Mouse (Mus musculus) ovary, adult 18-20 months (tissue): ENCODE measurements around the gene Nrbf2.

ENCODE experiments used
- DNase-seq: peaks from one replicate; pipeline ENCODE4 v3.0.0; 2022; ENCODE audit warnings: low spot score, mixed read lengths

Nrbf2 gene

DNA sequence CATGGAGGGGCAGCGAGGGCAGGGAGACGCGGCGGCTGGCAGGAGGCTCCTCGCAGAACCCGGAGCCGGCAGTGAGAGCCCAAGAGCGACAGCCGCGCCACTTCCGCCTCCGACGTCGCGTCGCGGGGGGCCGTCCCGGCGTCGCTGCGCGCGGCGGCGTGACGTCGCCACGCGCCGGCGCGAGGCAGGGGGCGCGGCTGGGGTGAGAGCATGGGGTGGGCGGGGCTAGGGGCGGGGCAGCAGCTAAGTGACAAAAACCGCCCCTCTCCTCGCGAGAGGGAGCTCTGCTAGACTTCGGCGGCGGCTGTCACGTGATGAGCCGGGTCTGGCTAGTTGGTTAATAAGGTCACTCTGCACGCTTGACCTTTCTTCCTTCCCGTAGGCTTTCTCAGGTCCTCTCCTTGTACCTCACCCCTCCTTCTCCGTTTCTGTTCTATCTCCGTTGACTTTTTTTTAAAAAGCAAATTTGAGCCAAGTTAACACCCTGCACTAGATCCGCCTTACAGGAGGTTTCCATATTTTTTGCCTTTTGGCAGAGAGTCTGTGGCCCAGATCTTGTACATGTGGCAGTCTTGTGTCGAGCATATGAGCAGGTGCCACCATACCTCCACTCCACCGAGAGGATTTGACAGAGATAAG lies at the start of gene Nrbf2:
Gene Nrbf2 (minus strand): TSS at position 130 of the 639 bp plus-strand sequence.
- DNase-seq, result peak; percentile 80

DNA sequence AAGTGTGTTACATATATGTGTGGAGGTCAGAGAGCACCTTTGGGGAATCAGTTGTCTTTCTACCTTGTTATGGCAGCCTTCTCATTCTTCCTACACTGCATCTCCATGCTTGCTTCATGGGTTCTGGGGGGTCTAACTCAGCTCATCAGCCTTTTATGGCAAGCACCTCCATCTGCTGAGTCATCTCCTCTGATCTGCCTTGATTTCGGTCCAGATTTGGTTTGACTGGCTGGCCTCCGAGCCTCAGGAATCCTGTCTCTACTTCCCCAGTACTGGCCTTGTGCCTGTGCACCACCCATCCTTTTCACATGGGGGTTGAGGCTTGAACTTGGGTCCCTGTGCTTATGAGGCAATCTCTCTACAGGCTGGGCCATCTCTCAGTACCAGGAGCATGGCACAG lies 45.5 kb upstream of the Nrbf2 start:
- DNase-seq, result no peak

GRCm38 (mm10) chr10:67329661-67330060 lies 44.6 kb upstream of the Nrbf2 start:
- no peak for DNase-seq

- DNase-seq, result no peak
Observed at GRCm38 (mm10) chr10:67328208-67328607, 43.1 kb upstream of the Nrbf2 start.

DNA sequence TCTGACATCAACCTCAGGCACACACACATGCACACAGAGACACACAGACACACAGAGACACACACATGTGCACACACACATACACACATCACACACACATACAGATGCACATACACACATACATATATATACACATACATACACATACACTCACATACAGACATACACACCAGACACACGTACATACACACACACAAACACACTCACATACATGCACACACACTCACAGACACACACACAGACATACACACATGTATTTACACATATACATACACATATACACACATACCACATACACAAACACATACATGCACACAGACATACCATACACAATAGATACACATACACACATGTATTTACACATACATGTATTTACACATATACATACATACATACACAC lies 38.9 kb upstream of the Nrbf2 start:
- no peak for DNase-seq

DNA sequence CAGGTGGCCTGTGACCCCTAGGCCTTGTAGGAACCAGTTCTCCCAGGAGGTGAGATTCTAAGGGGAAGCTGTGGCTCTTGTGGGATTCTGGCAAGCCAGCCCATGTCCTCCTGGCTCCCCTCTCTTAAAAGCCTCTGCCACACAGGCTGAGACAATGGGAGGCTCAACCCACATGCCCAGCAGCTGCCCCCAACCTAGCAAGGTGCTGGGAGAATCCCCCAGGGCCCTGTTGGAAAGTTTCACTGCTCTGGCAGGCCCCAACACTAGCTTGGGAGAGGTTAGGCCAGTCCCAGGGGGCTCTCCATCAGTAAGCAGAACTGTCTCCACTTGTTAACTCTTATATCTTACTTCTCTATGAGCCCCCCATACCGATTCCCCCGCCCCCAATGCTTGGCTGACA lies 36.3 kb upstream of the Nrbf2 start:
- no peak for DNase-seq

DNA sequence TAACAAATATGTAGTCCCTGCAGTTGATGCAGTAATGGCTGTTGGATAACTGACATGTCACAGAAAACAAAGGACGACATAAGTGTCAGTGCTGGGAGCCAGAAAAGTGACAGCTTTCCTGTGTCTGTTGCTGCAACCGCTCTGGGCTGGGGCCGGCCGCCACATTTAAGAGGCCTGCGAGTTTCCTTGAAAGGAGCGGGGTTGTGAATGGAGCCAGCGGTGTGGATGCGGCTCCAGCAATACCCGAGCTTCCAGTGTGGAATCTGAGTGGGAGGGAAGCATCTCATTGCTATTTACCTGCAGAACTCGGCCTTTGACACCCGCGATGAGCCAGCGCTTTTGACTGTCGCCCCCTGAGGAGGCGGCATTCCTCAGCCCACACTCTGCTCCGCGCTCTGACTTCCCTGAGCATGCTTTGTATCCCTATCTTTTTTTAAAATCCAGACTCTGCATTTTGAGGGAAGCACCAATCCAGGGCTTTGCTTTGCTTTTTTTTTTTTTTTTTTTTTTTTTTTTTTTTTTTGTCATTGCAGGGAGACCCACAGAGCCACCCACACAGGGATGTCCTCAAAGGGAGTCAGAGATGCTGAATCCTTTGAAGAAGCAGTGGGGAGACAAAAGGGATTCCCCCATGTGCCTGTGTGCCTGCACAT lies 35.2 kb upstream of the Nrbf2 start:
- DNase-seq, result no peak

- no peak for DNase-seq
Observed at GRCm38 (mm10) chr10:67319016-67319725, 34.1 kb upstream of the Nrbf2 start.

DNA sequence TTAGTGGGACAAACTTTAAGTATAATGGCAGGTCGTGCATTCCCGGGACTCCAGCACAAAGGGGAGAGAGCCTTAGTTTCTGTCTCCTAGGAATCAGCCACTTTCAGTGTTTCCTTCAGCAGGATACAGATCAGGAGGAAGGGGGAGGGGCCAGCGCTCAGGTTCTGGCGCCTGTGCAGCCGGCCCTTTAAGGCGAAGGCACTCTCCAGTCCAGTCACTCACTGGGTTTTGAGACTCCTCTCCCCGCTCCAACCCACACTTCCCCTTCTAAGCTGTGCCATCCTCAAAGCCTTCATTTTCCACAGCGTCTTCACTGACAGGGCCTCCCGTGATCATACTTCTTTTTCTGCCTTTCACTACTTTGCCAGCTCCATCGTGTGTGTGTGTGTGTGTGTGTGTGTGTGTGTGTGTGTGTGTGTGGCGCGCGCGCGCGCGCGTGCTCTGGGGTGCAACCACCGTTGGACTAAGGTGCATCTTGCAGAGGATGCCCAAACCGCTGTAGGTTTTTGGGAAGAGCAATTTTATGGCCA lies 32.9 kb upstream of the Nrbf2 start:
- no peak for DNase-seq

- DNase-seq, result no peak
Observed at GRCm38 (mm10) chr10:67314811-67315435, 29.8 kb upstream of the Nrbf2 start.

DNA sequence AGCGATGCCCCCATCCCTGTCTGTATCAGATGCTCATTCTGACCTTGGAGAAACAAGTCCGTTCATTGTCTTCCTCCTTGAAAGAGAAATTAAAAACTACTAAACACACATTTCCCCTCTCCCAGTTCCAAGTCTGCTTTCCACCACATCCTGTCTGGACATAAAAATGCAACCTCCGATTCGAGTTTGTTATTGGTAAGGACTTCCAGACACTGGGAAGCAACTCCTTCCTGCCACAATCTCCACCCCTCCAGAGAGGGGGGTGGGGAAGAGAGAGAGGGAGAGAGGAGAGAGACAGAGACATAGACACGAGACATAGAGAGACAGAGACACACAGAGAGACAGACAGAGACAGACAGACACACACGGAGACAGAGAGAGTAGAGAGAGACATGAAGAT lies 27.4 kb upstream of the Nrbf2 start:
- DNase-seq, result no peak

DNA sequence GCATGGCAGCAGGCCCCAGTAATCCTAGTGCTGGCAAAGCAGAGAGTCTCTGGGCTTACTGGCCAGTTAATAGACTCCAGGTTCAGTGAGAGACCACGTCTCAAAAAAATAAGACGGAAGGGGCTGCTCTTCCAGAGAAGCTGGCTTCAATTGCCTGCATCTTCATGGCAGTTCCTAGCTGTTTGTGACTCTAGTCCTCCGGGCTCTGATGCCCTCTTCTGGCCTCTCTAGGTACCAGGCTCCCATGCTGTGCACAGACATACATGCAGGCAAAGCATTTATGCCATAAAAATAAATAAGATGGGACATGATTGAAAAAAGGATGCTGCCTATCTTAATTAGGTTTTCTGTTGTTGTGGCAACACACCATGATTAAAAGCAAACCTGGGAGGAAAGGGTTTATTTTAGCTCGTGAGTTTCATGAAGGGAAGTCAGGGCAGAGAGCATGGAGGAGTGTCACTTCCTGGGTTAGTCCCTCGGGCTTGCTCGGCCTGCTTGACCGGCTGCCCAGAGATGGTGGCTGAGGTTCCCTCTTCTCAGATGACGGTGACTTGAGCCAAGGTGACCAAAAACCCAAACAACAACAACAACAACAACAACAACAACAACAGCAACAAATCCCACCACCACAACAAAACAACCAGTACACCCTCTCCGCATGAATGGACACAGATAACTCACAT lies 26.3 kb upstream of the Nrbf2 start:
- DNase-seq, result no peak

DNA sequence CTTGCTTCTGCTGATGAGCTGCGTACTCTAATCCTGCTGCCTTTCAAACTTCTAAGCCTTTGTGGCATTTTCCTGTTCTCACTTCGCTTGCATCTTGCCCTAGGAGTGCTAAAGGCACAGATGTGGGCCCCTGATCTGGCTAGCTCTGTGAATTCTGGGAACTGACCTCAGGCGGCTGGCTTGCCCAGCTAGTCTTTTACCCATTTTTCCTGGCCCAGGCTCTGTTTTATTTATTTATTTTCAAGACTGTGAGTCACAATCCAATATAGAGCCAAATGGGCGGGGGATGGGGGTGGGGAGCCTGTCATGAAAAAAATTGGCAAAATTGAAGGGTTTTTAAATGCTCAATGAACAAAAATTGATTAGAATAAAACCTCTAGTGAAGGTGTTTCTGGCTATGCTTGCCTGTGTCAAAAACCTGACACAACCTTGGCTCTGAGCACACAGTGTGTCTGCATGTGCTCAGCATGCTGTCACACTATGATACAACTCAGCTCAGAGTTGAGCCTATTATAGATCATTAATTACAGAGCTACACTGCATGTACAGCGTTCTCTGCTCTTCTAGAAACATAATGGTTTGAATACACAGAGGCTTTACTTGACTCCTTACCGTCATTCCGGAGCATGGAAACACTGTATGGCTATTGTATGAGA lies 24.5 kb upstream of the Nrbf2 start:
- DNase-seq, result no peak

GRCm38 (mm10) chr10:67302340-67302739 lies 17.2 kb upstream of the Nrbf2 start:
- no peak for DNase-seq

DNA sequence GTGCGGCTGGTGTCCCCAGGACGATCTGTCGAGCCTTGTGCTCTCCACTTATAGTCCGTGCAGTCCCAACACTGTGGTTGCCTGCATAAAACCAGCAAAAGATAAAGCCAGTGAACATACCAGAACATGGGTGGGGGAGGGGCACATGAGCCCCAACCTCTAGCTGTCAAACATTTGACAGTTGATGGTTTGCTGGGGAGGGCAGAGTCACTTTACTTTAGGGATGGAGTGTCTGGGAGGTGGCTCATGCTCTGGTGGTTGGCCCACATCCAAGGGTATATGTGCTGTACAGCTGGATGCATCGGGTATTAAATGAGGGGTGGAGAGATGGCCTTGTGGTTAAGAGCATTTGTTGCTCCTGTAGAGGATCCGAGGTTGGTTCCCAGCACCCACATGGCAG lies 15.9 kb upstream of the Nrbf2 start:
- DNase-seq, result no peak

- DNase-seq, result no peak
Observed at GRCm38 (mm10) chr10:67299285-67299684, 14.2 kb upstream of the Nrbf2 start.

DNA sequence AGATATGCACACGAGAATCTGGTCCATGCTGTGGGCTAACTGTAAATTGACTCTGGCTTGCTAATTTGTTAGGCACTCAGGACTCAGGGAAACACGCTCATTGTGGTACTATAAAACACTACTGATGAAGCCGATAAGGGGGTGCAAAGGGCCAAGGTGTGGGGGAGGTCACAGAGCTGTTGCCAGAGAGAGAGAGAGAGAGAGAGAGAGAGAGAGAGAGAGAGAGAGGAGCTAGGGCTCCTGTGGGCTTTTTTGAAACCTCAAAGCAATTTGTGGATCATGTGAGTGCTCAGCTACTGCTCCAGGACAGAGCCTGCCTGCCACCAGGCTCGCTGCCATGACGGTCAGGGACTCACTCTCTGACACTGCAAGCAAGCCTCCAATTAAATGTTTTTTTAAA lies 13.8 kb upstream of the Nrbf2 start:
- no peak for DNase-seq

DNA sequence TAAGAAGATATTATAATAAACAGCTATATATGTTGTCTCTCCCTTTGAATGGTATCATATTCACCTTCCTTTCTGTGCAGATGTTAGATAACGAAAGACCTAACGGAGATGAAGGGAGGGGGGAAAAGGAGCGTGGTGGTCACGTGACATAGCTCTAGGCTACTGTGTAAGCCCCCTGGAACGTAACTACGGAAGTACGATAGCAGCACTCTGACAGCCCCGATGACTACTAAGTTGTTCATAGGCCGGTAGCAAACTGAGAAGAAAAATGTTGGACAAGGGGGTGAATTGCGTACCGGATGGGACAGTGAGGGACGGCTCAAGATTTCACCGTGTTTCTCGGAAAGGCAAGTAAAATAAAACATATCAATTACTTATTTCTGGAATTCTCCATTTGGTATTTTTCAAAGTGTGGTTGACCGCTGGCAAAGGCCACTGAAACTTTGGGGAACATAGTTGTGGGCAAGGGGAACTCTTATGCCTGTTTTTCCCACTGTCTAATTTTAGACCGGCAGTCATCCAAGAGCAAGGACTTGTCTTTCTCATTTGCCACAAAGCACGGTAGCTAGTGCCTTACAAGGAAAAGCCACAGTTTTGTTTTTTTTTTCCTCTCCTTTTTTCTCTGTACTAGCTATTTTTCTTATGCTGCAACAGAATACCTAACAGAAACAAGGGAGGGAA lies 12.2 kb upstream of the Nrbf2 start:
- no peak for DNase-seq

- DNase-seq, result no peak
Observed at GRCm38 (mm10) chr10:67296482-67297152, 11.5 kb upstream of the Nrbf2 start.

DNA sequence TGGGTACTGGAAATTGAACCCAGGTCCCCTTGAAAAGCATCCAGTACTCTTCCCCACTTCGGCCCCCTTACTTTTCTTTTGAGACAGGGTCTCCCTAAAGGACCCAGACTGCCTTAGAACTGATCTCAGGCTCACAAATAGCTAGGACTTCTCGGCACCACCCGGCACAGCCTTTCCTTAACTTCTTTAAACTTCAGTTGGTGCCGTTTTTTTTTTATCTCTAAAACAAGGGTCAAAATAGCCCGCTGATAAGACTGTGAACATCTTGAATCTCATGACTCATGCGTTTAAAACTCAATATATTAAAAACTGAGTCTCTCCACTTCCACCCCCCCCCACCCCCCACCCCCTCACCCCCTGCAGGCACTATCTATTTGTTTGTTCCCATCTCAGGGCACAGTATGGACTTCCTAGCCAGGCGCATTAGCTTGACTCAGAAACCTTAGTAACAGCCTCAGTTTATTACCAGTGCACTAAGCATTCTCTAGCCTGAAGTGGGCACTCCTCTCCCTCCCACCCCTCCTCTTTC lies 10.9 kb upstream of the Nrbf2 start:
- DNase-seq, result no peak
